Mouse (Mus musculus): ENCODE data around the gene Flot1.

DNA sequence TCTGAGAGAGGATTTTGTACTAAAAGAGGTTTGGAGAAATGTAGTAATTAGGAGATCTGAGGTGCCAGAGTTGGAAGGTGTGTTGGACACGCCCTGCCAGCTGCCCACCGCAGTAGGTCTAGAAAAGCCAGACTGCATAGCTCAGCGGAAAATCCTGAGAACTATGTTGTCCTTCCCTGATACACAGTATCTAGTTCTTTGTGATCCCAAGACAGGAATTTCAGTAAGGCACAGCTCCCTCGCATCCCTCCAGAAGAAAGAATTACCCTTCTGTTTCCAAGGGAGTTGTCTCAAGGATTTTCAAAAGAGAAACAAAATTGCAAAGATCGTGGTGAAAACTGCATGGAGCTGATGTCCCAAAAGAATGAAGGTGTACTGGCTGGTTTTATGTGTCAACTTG, 15.5 kb downstream of the Flot1 start:
- no peak for TF ChIP-seq CTCF (IDR thresholded peaks at IDR 0.05; ENCODE audit: extremely low read depth, insufficient read depth, low read length)
- no peak for TF ChIP-seq POLR2A (IDR thresholded peaks at IDR 0.05; ENCODE audit: extremely low read depth, insufficient read depth, low read length)
